Mouse (Mus musculus) cerebellum, adult 9-10 months (tissue): ENCODE measurements at regions not wholly inside any gene's neighbourhood (a gene's known extent, or its start where the extent isn't known, plus 50 kb on each side); places are given as distances from the start of the nearest gene placed in this dataset.

ENCODE experiments used
- DNase-seq: peaks from one replicate; pipeline ENCODE4 v3.0.0; 2022

- DNase-seq = no peak
Observed at GRCm38 (mm10) chr6:117237096-117237495, 68.8 kb downstream of the Cxcl12 start.

GRCm38 (mm10) chr6:117241206-117241605 lies 72.9 kb downstream of the Cxcl12 start:
- DNase-seq = no peak

GRCm38 (mm10) chr6:117245398-117245797 lies 77.1 kb downstream of the Cxcl12 start:
- DNase-seq = no peak

GRCm38 (mm10) chr6:117245849-117246248 lies 77.5 kb downstream of the Cxcl12 start:
- DNase-seq = no peak

- DNase-seq = no peak
Observed at GRCm38 (mm10) chr6:117249230-117249921, 81.0 kb downstream of the Cxcl12 start.

- DNase-seq = no peak
Observed at GRCm38 (mm10) chr6:117250051-117250450, 81.7 kb downstream of the Cxcl12 start.

- no peak for DNase-seq
Observed at GRCm38 (mm10) chr6:117251383-117251925, 83.1 kb downstream of the Cxcl12 start.

- no peak for DNase-seq
Observed at GRCm38 (mm10) chr6:117252361-117252760, 84.0 kb downstream of the Cxcl12 start.

GRCm38 (mm10) chr6:117253036-117253435 lies 84.7 kb downstream of the Cxcl12 start:
- DNase-seq = no peak

- no peak for DNase-seq
Observed at GRCm38 (mm10) chr6:117253586-117254330, 85.4 kb downstream of the Cxcl12 start.

GRCm38 (mm10) chr6:117254620-117255228 lies 86.4 kb downstream of the Cxcl12 start:
- DNase-seq = peak; percentile 49

GRCm38 (mm10) chr6:117255399-117256098 lies 87.2 kb downstream of the Cxcl12 start:
- no peak for DNase-seq

GRCm38 (mm10) chr6:117256099-117256471 lies 87.8 kb downstream of the Cxcl12 start:
- no peak for DNase-seq

- DNase-seq = no peak
Observed at GRCm38 (mm10) chr6:117257591-117257990, 89.3 kb downstream of the Cxcl12 start.

GRCm38 (mm10) chr6:117267906-117268305 lies 99.6 kb downstream of the Cxcl12 start:
- DNase-seq = no peak

GRCm38 (mm10) chr6:117268376-117268775 lies 100.0 kb downstream of the Cxcl12 start:
- no peak for DNase-seq

GRCm38 (mm10) chr6:117270261-117270660 lies 101.9 kb downstream of the Cxcl12 start:
- no peak for DNase-seq

- DNase-seq = no peak
Observed at GRCm38 (mm10) chr6:117271562-117272226, 103.4 kb downstream of the Cxcl12 start.

GRCm38 (mm10) chr6:117272227-117272955 lies 104.1 kb downstream of the Cxcl12 start:
- no peak for DNase-seq

- no peak for DNase-seq
Observed at GRCm38 (mm10) chr6:117275915-117276314, 107.6 kb downstream of the Cxcl12 start.

- no peak for DNase-seq
Observed at GRCm38 (mm10) chr6:117276850-117277249, 108.5 kb downstream of the Cxcl12 start.

GRCm38 (mm10) chr6:117279297-117279696 lies 111.0 kb downstream of the Cxcl12 start:
- DNase-seq = peak; percentile 29
